Mouse (Mus musculus) ES-E14 (cell line): ENCODE data around the gene Gm11111. TPM values are rescaled to one million over a fixed set of nuclear protein-coding genes. Genes with fewer than 3 reads are reported as not detected.
A peak's percentile ranks its signal among the peaks of the same experiment; 100 is the strongest.

ENCODE experiments used
- DNase-seq: peaks from one replicate; pipeline ENCODE4 v3.0.0-alpha.2; 2013; ENCODE audit warnings: low read depth, low spot score
- H3K27ac ChIP-seq: 2 replicates; pipeline ENCODE4 v1.5.1; 2012; ENCODE audit warnings: low read depth, mild to moderate bottlenecking, low read length, moderate library complexity, mixed read lengths; ENCODE audit not compliant: poor library complexity, insufficient read depth, severe bottlenecking
- H3K36me3 ChIP-seq: 2 replicates; pipeline ENCODE4 v1.6.1; 2012; ENCODE audit warnings: mild to moderate bottlenecking, low read length, moderate library complexity, mixed read lengths; ENCODE audit not compliant: control insufficient read depth, poor library complexity, insufficient read depth, severe bottlenecking
- H3K4me1 ChIP-seq, 2 experiments: fragments of 150-350 bp in 1 of 2; sonication (generic) in 1 of 2; 2 replicates each; pipeline ENCODE4 v1.6.1; 2012; ENCODE audit warnings: low read length in 2 of 2, mild to moderate bottlenecking in 1 of 2, mixed read lengths in 1 of 2; ENCODE audit not compliant: control insufficient read depth in 2 of 2, insufficient read depth in 2 of 2, poor library complexity in 1 of 2
- H3K4me3 ChIP-seq, 2 experiments: fragments of 150-350 bp in 1 of 2; sonication (generic) in 1 of 2; 2 replicates each; pipeline ENCODE4 v1.5.1; 2012; ENCODE audit warnings: low read length in 2 of 2, low read depth in 1 of 2, mild to moderate bottlenecking in 1 of 2, mixed read lengths in 1 of 2; ENCODE audit not compliant: insufficient read depth in 1 of 2, poor library complexity in 1 of 2, severe bottlenecking in 1 of 2
- H3K9ac ChIP-seq: 2 replicates; pipeline ENCODE4 v1.6.1; 2012; ENCODE audit warnings: low read depth, mild to moderate bottlenecking, low read length, mixed read lengths; ENCODE audit not compliant: poor library complexity, insufficient read depth, severe bottlenecking
- H3K9me3 ChIP-seq: fragments of 150-350 bp; sonication (generic); 2 replicates; pipeline ENCODE4 v1.6.1; 2012; ENCODE audit warnings: low read depth, mild to moderate bottlenecking, low read length; ENCODE audit not compliant: control insufficient read depth, insufficient read depth
- CHD2 ChIP-seq: IDR thresholded peaks from 2 replicates; pipeline ENCODE4 v1.6.1; 2014; ENCODE audit warnings: mild to moderate bottlenecking, low read depth, low read length, inconsistent platforms
- HCFC1 ChIP-seq: IDR thresholded peaks from 2 replicates; pipeline ENCODE4 v1.6.1; 2012; ENCODE audit warnings: low read length, inconsistent platforms, borderline replicate concordance; ENCODE audit not compliant: insufficient read depth
- MAFK ChIP-seq: IDR thresholded peaks from 2 replicates; pipeline ENCODE4 v1.6.1; 2014; ENCODE audit warnings: mild to moderate bottlenecking, low read depth, low read length, inconsistent platforms; ENCODE audit not compliant: insufficient read depth
- ZC3H11A ChIP-seq: IDR thresholded peaks from 2 replicates; pipeline ENCODE4 v1.6.1; 2012; ENCODE audit warnings: low read depth, mild to moderate bottlenecking, inconsistent platforms, low read length, borderline replicate concordance
- ZNF384 ChIP-seq: IDR thresholded peaks from 2 replicates; pipeline ENCODE4 v1.6.1; 2012; ENCODE audit warnings: low read depth, low read length, inconsistent platforms
- in situ Hi-C, 2 experiments: fragments of 600-800 bp; cut with MboI; formaldehyde crosslinking; loops; one replicate each; pipeline ENCODE4 v1.15.1; 2025; ENCODE audit warnings: low sequenced_read_pairs in 2 of 2, inconsistent platforms in 1 of 2; ENCODE audit not compliant: unreplicated experiment in 2 of 2
- total RNA-seq: library from RNA; depleted of rRNA; stranded (reverse); fragments of 300-350 nt; gene quantifications from 2 replicates; pipeline ENCODE4 v1.2.3, GENCODE M21; 2012

Gm11111 gene
- total RNA-seq, 1 experiment, result not detected

GRCm38 (mm10) chr5:98561301-98561700 is 8.8 kb downstream of the Gm11111 start:
- Histone ChIP-seq H3K36me3 (no peaks in the 10 kb centered on the region), H3K4me1 (peaks cover under 1 to 4% of the 10 kb centered on the region in 2 experiments; a peak in 1 of 4 replicates), H3K9me3 (no peaks in the 10 kb centered on the region), H3K9ac (no peak overlapping the region), H3K4me3 (no peak overlapping the region), H3K27ac (no peak overlapping the region)
- TF ChIP-seq CHD2, result no peak
- no peak for TF ChIP-seq HCFC1
- TF ChIP-seq MAFK, result no peak
- TF ChIP-seq ZNF384, result no peak
- no peak for TF ChIP-seq ZC3H11A
- no peak for DNase-seq
- in situ Hi-C loops, result loop anchor here in 1 of 2 experiments (25.0 kb wide), 1 partner anchor 99 kb away; no protein-coding TSS in a partner anchor

- TF ChIP-seq ZNF384 (no peak), HCFC1 (no peak), MAFK (no peak), ZC3H11A (no peak), CHD2 (no peak)
- H3K4me1 ChIP-seq, result peaks cover 5 to 7% of the 10 kb centered on the region in 2 experiments; a peak in 2 of 4 replicates
- H3K27ac ChIP-seq, result no peak overlapping the region
- no peak overlapping the region for H3K9ac ChIP-seq
- H3K36me3 ChIP-seq, result no peaks in the 10 kb centered on the region
- no peaks in the 10 kb centered on the region for H3K9me3 ChIP-seq
- H3K4me3 ChIP-seq, result no peak overlapping the region
- in situ Hi-C loops, result loop anchor here in 1 of 2 experiments (25.0 kb wide), 1 partner anchor 101 kb away; no protein-coding TSS in a partner anchor
- no peak for DNase-seq
Observed at GRCm38 (mm10) chr5:98562806-98563205, 10.3 kb downstream of the Gm11111 start.

GRCm38 (mm10) chr5:98563801-98564200 is 11.3 kb downstream of the Gm11111 start:
- in situ Hi-C loops, result loop anchor here in 1 of 2 experiments (25.0 kb wide), 1 partner anchor 102 kb away; no protein-coding TSS in a partner anchor
- no peak for DNase-seq

GRCm38 (mm10) chr5:98566461-98567193 is 14.1 kb downstream of the Gm11111 start:
- H3K36me3 ChIP-seq, result no peaks in the 10 kb centered on the region
- DNase-seq, result peak; percentile 36
- no peak overlapping the region for H3K4me3 ChIP-seq
- no peaks in the 10 kb centered on the region for H3K9me3 ChIP-seq
- in situ Hi-C loops, result loop anchor here in 1 of 2 experiments (25.0 kb wide), 1 partner anchor 104 kb away; no protein-coding TSS in a partner anchor
- no peak for TF ChIP-seq CHD2
- TF ChIP-seq MAFK, result no peak
- no peak for TF ChIP-seq HCFC1
- no peak for TF ChIP-seq ZNF384
- TF ChIP-seq ZC3H11A, result no peak
- H3K9ac ChIP-seq, result no peak overlapping the region
- peaks cover 5 to 9% of the 10 kb centered on the region in 2 experiments; a peak in 2 of 4 replicates for H3K4me1 ChIP-seq
- no peak overlapping the region for H3K27ac ChIP-seq

More at GRCm38 (mm10) chr5:98563801-98564200, 11.3 kb downstream of the Gm11111 start:
- peaks cover 5 to 7% of the 10 kb centered on the region in 2 experiments; a peak in 2 of 4 replicates for H3K4me1 ChIP-seq
- TF ChIP-seq ZNF384 (no peak), HCFC1 (no peak), MAFK (no peak), ZC3H11A (no peak), CHD2 (no peak)
- no peak overlapping the region for H3K9ac ChIP-seq
- H3K27ac ChIP-seq, result no peak overlapping the region
- H3K36me3 ChIP-seq, result no peaks in the 10 kb centered on the region
- no peak overlapping the region for H3K4me3 ChIP-seq
- H3K9me3 ChIP-seq, result no peaks in the 10 kb centered on the region
